Mouse (Mus musculus) R1 (cell line): ENCODE results near the gene Scfd2.

ENCODE experiments used
- DNase-seq: peaks from one replicate; pipeline ENCODE4 v3.0.0-alpha.2; 2018; ENCODE audit warnings: low read depth, low spot score

The Scfd2 gene

GRCm38 (mm10) chr5:74365984-74366709 lies 165.4 kb downstream of the Scfd2 start:
- DNase-seq: no peak

GRCm38 (mm10) chr5:74365408-74365807 lies 166.2 kb downstream of the Scfd2 start:
- no peak for DNase-seq

GRCm38 (mm10) chr5:74363296-74363695 lies 168.3 kb downstream of the Scfd2 start:
- no peak for DNase-seq

- DNase-seq: no peak
Observed at GRCm38 (mm10) chr5:74361531-74361930, 170.0 kb downstream of the Scfd2 start.

- no peak for DNase-seq
Observed at GRCm38 (mm10) chr5:74358033-74358432, 173.5 kb downstream of the Scfd2 start.

GRCm38 (mm10) chr5:74355416-74356177 lies 176.0 kb downstream of the Scfd2 start:
- DNase-seq: no peak

- DNase-seq: no peak
Observed at GRCm38 (mm10) chr5:74350909-74351308, 180.7 kb downstream of the Scfd2 start.

- DNase-seq: no peak
Observed at GRCm38 (mm10) chr5:74348079-74348870, 183.3 kb downstream of the Scfd2 start.

- no peak for DNase-seq
Observed at GRCm38 (mm10) chr5:74343045-74343444, 188.5 kb downstream of the Scfd2 start.

GRCm38 (mm10) chr5:74342557-74342956 lies 189.0 kb downstream of the Scfd2 start:
- DNase-seq: no peak

- no peak for DNase-seq
Observed at GRCm38 (mm10) chr5:74337491-74337890, 194.1 kb downstream of the Scfd2 start.

GRCm38 (mm10) chr5:74336780-74337179 lies 194.8 kb downstream of the Scfd2 start:
- no peak for DNase-seq

- DNase-seq: no peak
Observed at GRCm38 (mm10) chr5:74333258-74333657, 198.3 kb downstream of the Scfd2 start.

- DNase-seq: no peak
Observed at GRCm38 (mm10) chr5:74326228-74326627, 205.3 kb downstream of the Scfd2 start.

- no peak for DNase-seq
Observed at GRCm38 (mm10) chr5:74321010-74321746, 210.4 kb downstream of the Scfd2 start.

- DNase-seq: no peak
Observed at GRCm38 (mm10) chr5:74319551-74319950, 212.0 kb downstream of the Scfd2 start.

- DNase-seq: no peak
Observed at GRCm38 (mm10) chr5:74317174-74317573, 214.4 kb downstream of the Scfd2 start.

- DNase-seq: no peak
Observed at GRCm38 (mm10) chr5:74316333-74316945, 215.1 kb downstream of the Scfd2 start.

- no peak for DNase-seq
Observed at GRCm38 (mm10) chr5:74315471-74316245, 215.9 kb downstream of the Scfd2 start.

- DNase-seq: no peak
Observed at GRCm38 (mm10) chr5:74314501-74314900, 217.1 kb downstream of the Scfd2 start.
